Mouse (Mus musculus) embryonic fibroblast, embryonic 13.5 days (primary cell): Measurements from ENCODE around the gene Mptx2.

ENCODE experiments used
- CTCF ChIP-seq: IDR thresholded peaks from 2 replicates; pipeline ENCODE4 v1.5.1; 2011; ENCODE audit warnings: mild to moderate bottlenecking, control low read depth, low read length, moderate library complexity, borderline replicate concordance; ENCODE audit not compliant: insufficient read depth
- POLR2A ChIP-seq: IDR thresholded peaks from 2 replicates; pipeline ENCODE4 v1.6.1; 2011; ENCODE audit warnings: low read depth, mild to moderate bottlenecking, control low read depth, low read length, moderate library complexity

GRCm38 (mm10) chr1:173326552-173326951 lies 49.0 kb upstream of the Mptx2 start:
- TF ChIP-seq POLR2A (no peak), CTCF (no peak)
